Mouse (Mus musculus) heart, embryonic 12.5 days (tissue): ENCODE results near the gene Gm20388. TPM values are rescaled to one million over a fixed set of nuclear protein-coding genes. Genes with fewer than 3 reads are reported as not detected.
A peak's percentile ranks its signal among the peaks of the same experiment; 100 is the strongest.

Experiments
- ATAC-seq: fragments of 200-750 bp; cut with Nextera tagmentation; 2 replicates; pipeline ENCODE4 v1.8.0; 2017; ENCODE audit warnings: moderate TSS enrichment, moderate library complexity; ENCODE audit not compliant: insufficient number of reproducible peaks, low FRiP score
- H3K27ac ChIP-seq: fragments of 300-500 bp; sonication (generic); 2 replicates; pipeline ENCODE4 v1.5.1; 2016; ENCODE audit warnings: mild to moderate bottlenecking, moderate library complexity; ENCODE audit not compliant: poor library complexity, severe bottlenecking
- H3K27me3 ChIP-seq: fragments of 300-500 bp; sonication (generic); replicated peaks from 2 replicates; pipeline ENCODE4 v1.6.1; 2016; ENCODE audit warnings: mild to moderate bottlenecking, moderate library complexity
- H3K36me3 ChIP-seq: fragments of 300-500 bp; sonication (generic); 2 replicates; pipeline ENCODE4 v1.6.1; 2016; ENCODE audit warnings: mild to moderate bottlenecking, moderate library complexity
- H3K4me1 ChIP-seq: fragments of 300-500 bp; sonication (generic); replicated peaks from 2 replicates; pipeline ENCODE4 v1.6.1; 2016; ENCODE audit warnings: mild to moderate bottlenecking
- H3K4me2 ChIP-seq: fragments of 300-500 bp; sonication (generic); 2 replicates; pipeline ENCODE4 v1.6.1; 2016; ENCODE audit warnings: mild to moderate bottlenecking, moderate library complexity
- H3K4me3 ChIP-seq: fragments of 300-500 bp; sonication (generic); 2 replicates; pipeline ENCODE4 v1.5.1; 2016; ENCODE audit warnings: mild to moderate bottlenecking
- H3K9ac ChIP-seq: fragments of 300-500 bp; sonication (generic); 2 replicates; pipeline ENCODE4 v1.6.1; 2016; ENCODE audit warnings: mild to moderate bottlenecking, moderate library complexity
- H3K9me3 ChIP-seq: fragments of 300-500 bp; sonication (generic); replicated peaks from 2 replicates; pipeline ENCODE4 v1.6.1; 2016; ENCODE audit warnings: mild to moderate bottlenecking, moderate library complexity
- WGBS: fragments of 180-500 bp; shearing (Covaris S2); methylation state at CpG from one replicate; pipeline ENCODE4 v1.1.7; 2016; 5-methylcytosine and 5-hydroxymethylcytosine counted together
- polyA plus RNA-seq: library from polyadenylated mRNA; unstranded; fragments of >200 nt; fragmentation: Nextera tagmentation; extraction: Ambion mirVana; gene quantifications from 2 replicates; pipeline ENCODE4 v1.2.1, GENCODE M21; 2016

Gm20388 gene
- polyA plus RNA-seq, 1 experiment from 2014 or later: not detected

DNA sequence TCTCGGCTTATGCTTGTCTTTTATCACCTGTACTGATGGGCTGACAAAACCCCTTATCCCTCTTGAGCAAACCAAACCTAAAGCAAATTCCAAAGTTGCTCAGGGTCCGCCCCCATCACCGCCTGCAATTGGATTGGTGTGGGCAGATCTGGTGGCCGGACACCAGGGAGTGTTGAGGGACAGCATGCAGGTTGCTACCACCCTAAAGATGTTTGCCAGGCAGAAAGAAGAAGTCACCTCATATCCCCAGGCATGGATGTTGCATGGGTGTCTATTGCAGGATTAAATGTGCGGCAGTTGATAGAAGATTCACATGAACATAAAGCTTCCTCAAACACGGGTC is 4189.0 kb downstream of the Gm20388 start:
- no peaks in the 10 kb centered on the region for H3K36me3 ChIP-seq
- peaks cover 10% of the 10 kb centered on the region for H3K4me1 ChIP-seq
- no peak for ATAC-seq
- H3K9me3 ChIP-seq: peaks cover 4% of the 10 kb centered on the region; the same call in 1 of the 2 replicates
- no peak overlapping the region for H3K4me3 ChIP-seq
- no peak overlapping the region for H3K4me2 ChIP-seq
- H3K9ac ChIP-seq: no peak overlapping the region
- 56% methylated on average over 6 of the region's 6 CpGs for WGBS
- H3K27me3 ChIP-seq: peaks cover 25% of the 10 kb centered on the region; the same call in 1 of the 2 replicates
- H3K27ac ChIP-seq: no peak overlapping the region

DNA sequence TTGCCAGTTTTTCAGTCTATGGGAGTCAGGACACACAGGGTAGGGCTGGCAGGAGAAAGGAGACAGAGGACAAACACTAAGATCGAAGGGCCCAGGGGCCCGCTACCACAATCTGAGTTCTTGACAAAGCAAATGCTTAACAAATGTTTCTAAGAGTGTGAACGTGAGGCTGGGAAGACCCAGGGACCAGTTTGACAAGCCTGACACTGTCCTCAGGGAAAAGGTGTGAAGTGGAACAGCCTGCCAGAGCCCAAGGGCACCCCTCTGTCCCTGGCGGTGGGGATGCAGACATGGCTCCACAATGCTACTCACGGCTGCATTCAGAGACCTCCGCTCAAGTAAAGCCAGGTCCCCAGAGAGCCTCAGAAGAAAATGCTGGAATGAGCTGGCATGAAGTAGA is 4195.2 kb downstream of the Gm20388 start:
- Histone ChIP-seq H3K9me3 (0 out of 2 replicates have a peak, but pooled peaks cover 10% of the 10 kb centered on the region), H3K27me3 (peaks cover 24% of the 10 kb centered on the region; the same call in 1 of the 2 replicates), H3K4me2 (no peak overlapping the region), H3K9ac (no peak overlapping the region), H3K27ac (no peak overlapping the region; the same call in 1 of the 2 replicates), H3K36me3 (no peaks in the 10 kb centered on the region), H3K4me1 (peaks cover 21% of the 10 kb centered on the region), H3K4me3 (no peak overlapping the region)
- WGBS: 42% methylated on average over 6 of the region's 6 CpGs
- no peak for ATAC-seq

DNA sequence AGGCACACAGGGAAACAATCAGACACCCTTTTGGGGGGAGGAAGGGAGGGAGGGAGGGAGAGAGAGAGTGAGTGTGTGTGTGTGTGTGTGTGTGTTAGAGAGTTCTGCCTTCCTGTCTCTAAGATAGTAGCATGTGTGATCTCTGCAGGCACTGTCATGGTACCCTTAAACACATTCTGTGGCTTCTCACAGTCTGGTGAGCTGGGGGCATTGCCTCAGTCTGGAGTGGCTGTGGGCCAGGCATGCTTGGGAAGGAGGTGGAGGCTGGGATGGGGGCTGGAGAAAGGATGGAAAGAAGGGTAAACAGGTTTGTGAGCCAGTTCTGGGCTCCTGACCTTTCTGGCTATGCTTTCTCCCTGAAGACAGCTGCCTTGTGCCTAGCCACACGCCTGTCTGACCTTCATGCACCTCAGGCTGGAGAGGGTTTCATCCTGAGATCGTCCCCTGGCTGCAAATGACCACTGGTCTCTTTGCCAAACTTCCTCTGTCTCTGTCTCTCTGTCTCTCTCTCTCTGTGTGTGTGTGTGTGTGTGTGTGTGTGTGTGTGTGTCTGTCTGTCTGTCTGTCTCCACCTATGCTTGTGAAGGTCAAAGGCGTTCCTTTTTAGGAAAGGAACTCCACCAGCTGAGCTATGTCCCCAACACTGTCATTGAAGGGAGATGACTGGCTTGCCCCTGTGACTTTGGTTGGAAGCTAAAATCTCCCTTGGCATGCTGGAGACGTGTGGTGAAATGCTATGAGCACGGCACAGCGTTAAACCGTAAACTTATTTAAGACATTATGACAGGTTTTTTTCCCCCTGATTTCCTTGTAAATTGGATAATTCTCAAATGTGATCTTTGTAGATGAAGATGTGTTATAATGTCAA is 4195.9 kb downstream of the Gm20388 start:
- Histone ChIP-seq H3K4me2 (no peak overlapping the region), H3K9me3 (0 out of 2 replicates have a peak, but pooled peaks cover 10% of the 10 kb centered on the region), H3K4me1 (peaks cover 21% of the 10 kb centered on the region), H3K27ac (peak overlapping the region; percentile 46), H3K9ac (no peak overlapping the region), H3K4me3 (no peak overlapping the region), H3K27me3 (peaks cover 17% of the 10 kb centered on the region; the same call in 1 of the 2 replicates), H3K36me3 (no peaks in the 10 kb centered on the region)
- 71% methylated on average over 7 of the region's 7 CpGs for WGBS
- no peak for ATAC-seq

DNA sequence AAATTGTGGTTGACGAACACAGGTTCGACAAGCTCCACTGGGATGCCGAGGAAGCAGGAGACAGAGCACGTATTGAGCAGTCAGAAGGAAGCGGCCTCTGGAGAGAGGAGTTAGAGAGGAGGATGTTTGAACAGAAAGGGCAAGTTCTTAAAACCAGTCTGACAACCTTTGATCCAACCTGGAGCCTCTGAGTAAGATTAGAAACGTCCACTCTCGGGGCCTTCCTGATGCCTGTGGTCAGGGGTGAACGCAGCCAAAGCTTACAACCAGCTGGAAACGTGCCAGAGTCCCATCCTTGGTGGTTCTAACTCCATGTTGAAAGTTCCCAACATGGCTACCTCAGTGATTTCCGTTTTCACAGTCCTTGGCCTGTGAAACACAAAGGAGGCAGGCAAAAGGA is 4202.5 kb downstream of the Gm20388 start:
- Histone ChIP-seq H3K4me2 (no peak overlapping the region), H3K9ac (no peak overlapping the region), H3K27ac (no peak overlapping the region), H3K4me1 (peaks cover 8% of the 10 kb centered on the region; the same call in 1 of the 2 replicates), H3K27me3 (no peaks in the 10 kb centered on the region), H3K4me3 (no peak overlapping the region), H3K9me3 (peaks cover 19% of the 10 kb centered on the region), H3K36me3 (no peaks in the 10 kb centered on the region)
- whole genome bisulfite sequencing: 75% methylated on average over 10 of the region's 10 CpGs
- no peak for ATAC-seq

DNA sequence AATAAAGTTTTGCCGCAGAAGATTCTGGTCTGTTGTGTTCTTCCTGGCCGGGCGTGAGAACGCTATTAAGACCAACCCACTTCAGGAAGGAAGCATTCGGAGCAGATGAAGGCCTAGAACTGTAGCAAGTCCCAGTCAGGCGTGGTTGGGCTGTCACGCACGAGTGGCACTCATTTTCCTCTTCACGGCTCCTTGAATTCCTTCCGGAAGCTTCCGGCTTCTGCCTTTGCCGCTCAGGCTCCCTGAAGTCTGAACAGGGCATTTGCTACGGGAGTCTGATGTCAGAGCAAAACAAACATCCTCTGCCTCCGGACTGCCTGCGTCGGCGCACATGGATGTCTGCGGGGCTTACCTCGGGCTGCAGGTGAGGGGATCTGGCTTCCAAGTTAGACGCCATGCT is 4214.6 kb downstream of the Gm20388 start:
- no peak for ATAC-seq
- 93% methylated on average over 20 of the region's 20 CpGs for WGBS

DNA sequence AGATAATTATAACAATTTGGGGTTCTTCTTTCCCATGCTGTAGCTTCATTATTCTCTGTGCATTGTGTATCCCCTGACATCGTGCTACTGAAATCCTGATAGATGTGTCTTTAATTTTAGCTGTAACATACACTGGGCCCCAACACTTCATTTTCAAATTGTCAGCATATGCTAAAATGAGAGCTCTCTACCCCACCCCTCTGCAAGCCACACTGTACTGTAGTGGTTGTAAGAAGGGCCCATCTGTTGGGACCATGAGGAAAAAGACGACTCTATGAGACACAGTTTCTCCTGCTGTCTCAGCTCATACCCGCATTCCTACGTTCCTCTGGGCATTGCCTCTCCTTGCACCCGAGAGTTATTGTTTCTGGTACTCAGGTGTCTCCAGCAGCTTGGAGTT is 4226.6 kb downstream of the Gm20388 start:
- ATAC-seq: no peak
- H3K27me3 ChIP-seq: no peaks in the 10 kb centered on the region
- no peak overlapping the region for H3K4me3 ChIP-seq
- no peaks in the 10 kb centered on the region for H3K9me3 ChIP-seq
- WGBS: 65% methylated on average over 5 of the region's 5 CpGs
- H3K27ac ChIP-seq: no peak overlapping the region
- H3K4me2 ChIP-seq: no peak overlapping the region
- no peaks in the 10 kb centered on the region for H3K36me3 ChIP-seq
- no peak overlapping the region for H3K9ac ChIP-seq
- H3K4me1 ChIP-seq: peaks cover 42% of the 10 kb centered on the region

More for the DNA sequence above, 4214.6 kb downstream of the Gm20388 start:
- H3K4me2 ChIP-seq: no peak overlapping the region
- no peak overlapping the region for H3K27ac ChIP-seq
- H3K27me3 ChIP-seq: no peaks in the 10 kb centered on the region
- no peaks in the 10 kb centered on the region for H3K4me1 ChIP-seq
- H3K9me3 ChIP-seq: peaks cover 19% of the 10 kb centered on the region
- no peaks in the 10 kb centered on the region for H3K36me3 ChIP-seq
- H3K4me3 ChIP-seq: no peak overlapping the region
- H3K9ac ChIP-seq: no peak overlapping the region

DNA sequence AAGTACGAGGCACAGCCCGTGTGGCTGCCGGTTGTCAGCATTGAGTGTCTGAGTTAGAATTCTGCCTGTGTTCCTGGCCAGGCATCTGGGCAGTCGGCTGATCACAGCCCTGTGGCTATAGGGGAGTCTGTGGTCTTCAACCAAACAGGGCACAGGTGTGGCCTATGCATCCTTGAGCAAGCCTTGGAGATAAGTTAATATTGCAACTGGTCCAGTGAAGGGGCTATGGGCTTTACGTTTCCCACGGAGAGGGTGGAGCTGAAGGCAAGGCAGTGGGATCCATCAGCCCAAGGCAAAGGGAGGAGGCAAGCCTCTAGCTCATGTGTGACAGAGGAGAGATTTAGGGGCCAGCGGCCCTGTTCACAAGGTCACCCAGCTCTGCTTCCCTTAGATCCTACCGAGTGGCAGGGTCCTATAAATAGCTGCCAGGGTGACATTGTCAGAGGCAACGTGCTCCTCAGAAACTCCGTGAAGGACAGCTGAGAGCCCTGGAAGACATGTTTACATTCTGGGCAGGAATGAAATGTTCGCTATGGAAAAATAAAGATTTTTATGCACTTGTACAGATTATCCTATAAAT is 4229.7 kb downstream of the Gm20388 start:
- H3K9ac ChIP-seq: no peak overlapping the region
- no peaks in the 10 kb centered on the region for H3K36me3 ChIP-seq
- H3K27ac ChIP-seq: no peak overlapping the region
- 64% methylated on average over 11 of the region's 11 CpGs for WGBS
- no peaks in the 10 kb centered on the region for H3K27me3 ChIP-seq
- ATAC-seq: no peak
- no peaks in the 10 kb centered on the region for H3K9me3 ChIP-seq
- H3K4me2 ChIP-seq: no peak overlapping the region
- no peak overlapping the region for H3K4me3 ChIP-seq
- peaks cover 43% of the 10 kb centered on the region for H3K4me1 ChIP-seq

DNA sequence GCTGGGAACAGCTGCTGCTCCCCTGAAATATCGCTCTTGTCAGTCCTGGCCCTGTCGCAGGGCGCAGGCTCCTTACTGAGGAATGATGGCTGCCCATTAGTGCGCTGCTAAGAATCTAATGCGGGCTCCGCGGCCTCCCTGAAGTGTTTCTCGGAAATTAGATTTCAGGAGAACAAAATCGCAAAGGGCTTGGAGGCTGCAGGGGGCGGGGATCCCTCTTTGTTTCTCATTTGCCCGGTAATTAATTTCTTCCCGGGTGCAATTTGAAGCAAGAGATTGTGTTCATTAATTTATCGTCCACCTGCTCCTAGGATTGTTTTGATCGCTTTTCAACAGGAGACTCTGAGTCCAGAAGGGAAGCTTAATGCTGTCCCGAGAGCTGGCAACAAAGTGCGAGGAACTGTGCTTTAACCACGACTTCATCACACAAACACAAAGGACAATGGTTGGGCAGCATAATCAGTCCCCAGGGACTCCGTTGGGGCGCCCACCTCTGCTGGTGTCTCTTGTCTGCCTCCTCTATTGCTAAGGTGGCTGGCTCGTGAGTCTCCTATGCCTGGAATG is 4230.3 kb downstream of the Gm20388 start:
- no peak overlapping the region for H3K4me2 ChIP-seq
- no peaks in the 10 kb centered on the region for H3K9me3 ChIP-seq
- H3K9ac ChIP-seq: no peak overlapping the region
- no peaks in the 10 kb centered on the region for H3K27me3 ChIP-seq
- no peak for ATAC-seq
- no peaks in the 10 kb centered on the region for H3K36me3 ChIP-seq
- H3K4me3 ChIP-seq: no peak overlapping the region
- WGBS: 72% methylated on average over 20 of the region's 20 CpGs
- peak overlapping the region; percentile 5; the same call in 1 of the 2 replicates for H3K27ac ChIP-seq
- peaks cover 50% of the 10 kb centered on the region for H3K4me1 ChIP-seq

DNA sequence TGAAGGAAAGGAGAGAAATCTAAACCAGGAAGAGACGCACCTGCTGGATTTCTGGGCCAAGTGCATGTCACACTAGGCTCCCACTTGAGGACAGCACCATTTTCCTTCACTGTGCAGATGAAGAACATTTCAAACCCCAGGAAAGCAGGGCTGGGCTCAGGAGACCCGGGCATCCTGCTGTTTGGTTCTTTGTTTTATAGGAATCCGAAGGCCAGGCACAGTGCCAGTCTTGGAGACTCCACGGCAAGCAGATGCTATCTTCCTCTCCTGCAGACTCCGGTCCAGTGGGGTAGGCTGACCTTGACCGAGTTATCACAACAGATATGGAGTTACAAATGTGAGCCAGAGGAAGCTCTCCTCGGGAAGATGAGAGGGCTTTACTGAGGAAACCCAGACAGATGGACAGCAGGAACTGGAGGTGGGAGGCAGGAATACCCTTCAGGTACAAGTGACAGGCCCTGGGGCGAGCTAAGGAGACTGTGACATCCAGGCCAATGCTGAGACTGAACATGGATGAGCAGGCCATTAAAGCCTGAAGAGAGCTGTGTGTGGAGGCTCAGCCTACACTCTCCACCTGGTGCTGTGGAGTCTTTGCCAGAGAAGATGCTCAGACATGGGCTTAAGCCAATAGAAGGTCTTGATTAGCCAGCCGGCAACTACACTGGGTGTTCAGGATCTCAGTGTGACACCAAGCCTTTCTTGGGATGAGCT is 4231.2 kb downstream of the Gm20388 start:
- no peak overlapping the region for H3K4me2 ChIP-seq
- 43% methylated on average over 9 of the region's 9 CpGs for WGBS
- peaks cover 46% of the 10 kb centered on the region for H3K4me1 ChIP-seq
- H3K36me3 ChIP-seq: no peaks in the 10 kb centered on the region
- H3K9me3 ChIP-seq: no peaks in the 10 kb centered on the region
- no peak for ATAC-seq
- no peak overlapping the region for H3K9ac ChIP-seq
- H3K4me3 ChIP-seq: no peak overlapping the region
- H3K27ac ChIP-seq: no peak overlapping the region
- H3K27me3 ChIP-seq: no peaks in the 10 kb centered on the region

DNA sequence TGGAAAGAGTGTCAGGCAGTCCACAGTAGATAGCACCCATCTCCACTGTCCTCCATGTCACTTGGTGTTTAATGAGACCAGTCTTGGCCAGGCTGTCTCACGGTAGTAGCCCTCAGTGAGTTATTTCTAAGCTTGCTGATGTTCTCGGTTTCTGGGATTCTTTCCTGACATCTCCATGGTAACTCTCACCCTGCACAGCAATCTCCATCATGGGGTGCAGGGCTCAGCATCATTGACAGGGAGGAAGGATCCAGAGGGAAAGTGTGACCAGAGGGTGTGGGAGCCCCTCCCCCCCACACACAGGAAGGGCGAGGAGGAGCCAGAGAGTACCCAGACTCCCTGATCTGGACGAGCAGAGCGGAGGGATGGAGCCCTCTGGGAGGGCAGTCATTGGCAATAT is 4232.4 kb downstream of the Gm20388 start:
- Histone ChIP-seq H3K36me3 (no peaks in the 10 kb centered on the region), H3K4me1 (peaks cover 35% of the 10 kb centered on the region), H3K4me3 (no peak overlapping the region), H3K4me2 (no peak overlapping the region), H3K9me3 (no peaks in the 10 kb centered on the region), H3K9ac (no peak overlapping the region), H3K27me3 (no peaks in the 10 kb centered on the region), H3K27ac (no peak overlapping the region)
- WGBS: 65% methylated on average over 5 of the region's 5 CpGs
- no peak for ATAC-seq
